Mouse (Mus musculus) forebrain, embryonic 16.5 days (tissue): ENCODE data around the gene A730061H03Rik. TPM values are rescaled to one million over a fixed set of nuclear protein-coding genes. Genes with fewer than 3 reads are reported as not detected.

ENCODE experiments used
- ATAC-seq: fragments of 200-750 bp; cut with Nextera tagmentation; 2 replicates; pipeline ENCODE4 v1.8.0; 2017; ENCODE audit warnings: mild to moderate bottlenecking, moderate library complexity
- H3K27ac ChIP-seq: fragments of 300-500 bp; sonication (generic); 2 replicates; pipeline ENCODE4 v1.5.1; 2014; ENCODE audit warnings: low read length, control low read depth
- H3K27me3 ChIP-seq: fragments of 300-500 bp; sonication (generic); replicated peaks from 2 replicates; pipeline ENCODE4 v1.6.1; 2014; ENCODE audit warnings: low read length; ENCODE audit not compliant: control insufficient read depth, insufficient read depth
- H3K36me3 ChIP-seq: fragments of 300-500 bp; sonication (generic); 2 replicates; pipeline ENCODE4 v1.6.1; 2014; ENCODE audit not compliant: control insufficient read depth, insufficient read depth
- H3K4me1 ChIP-seq: fragments of 300-500 bp; sonication (generic); replicated peaks from 2 replicates; pipeline ENCODE4 v1.6.1; 2014; ENCODE audit warnings: low read length; ENCODE audit not compliant: control insufficient read depth, insufficient read depth
- H3K4me2 ChIP-seq: fragments of 300-500 bp; sonication (generic); 2 replicates; pipeline ENCODE4 v1.6.1; 2014; ENCODE audit warnings: mild to moderate bottlenecking, low read length, control low read depth
- H3K4me3 ChIP-seq: fragments of 300-500 bp; sonication (generic); replicated peaks from 2 replicates; pipeline ENCODE4 v1.5.1; 2014; ENCODE audit warnings: mild to moderate bottlenecking, low read length, control low read depth
- H3K9ac ChIP-seq: fragments of 300-500 bp; sonication (generic); replicated peaks from 2 replicates; pipeline ENCODE4 v1.6.1; 2014; ENCODE audit warnings: low read depth, low read length, control low read depth
- H3K9me3 ChIP-seq: fragments of 300-500 bp; sonication (generic); 2 replicates; pipeline ENCODE4 v1.6.1; 2016; ENCODE audit warnings: low read length; ENCODE audit not compliant: control insufficient read depth
- WGBS: fragments of 180-500 bp; shearing (Covaris S2); extraction: QIAGEN DNeasy Blood & Tissue Kit; methylation state at CpG from one replicate; pipeline ENCODE4 v1.1.7; 2014; 5-methylcytosine and 5-hydroxymethylcytosine counted together
- polyA plus RNA-seq: library from polyadenylated mRNA; unstranded; fragments of >200 nt; fragmentation: Nextera tagmentation; extraction: Ambion mirVana; gene quantifications from 2 replicates; pipeline ENCODE4 v1.2.1, GENCODE M21; 2015

The A730061H03Rik gene
- polyA plus RNA-seq, 1 experiment from 2014 or later = 0.63 TPM

- ATAC-seq = no peak
- H3K27ac ChIP-seq = no peak overlapping the region
- H3K4me3 ChIP-seq = no peak overlapping the region
These were observed 15.5 kb upstream of the A730061H03Rik start for GRCm38 (mm10) chr14:55575711-55576110.

GRCm38 (mm10) chr14:55575302-55575701 lies 15.1 kb upstream of the A730061H03Rik start, which contains the start of gene Fitm1:
TSS of gene Fitm1 (plus strand) at chr14:55575617.
- WGBS = 80% methylated on average over 7 of the region's 8 CpGs
- H3K27me3 ChIP-seq = no peaks in the 10 kb centered on the region
- no peak within 1 kb of the TSS for H3K9ac ChIP-seq
- H3K9me3 ChIP-seq = no peaks in the 10 kb centered on the region
- no peak within 1 kb of the TSS for H3K4me2 ChIP-seq
- no peak within 1 kb of the TSS for H3K27ac ChIP-seq
- no peaks in the 10 kb centered on the region for H3K36me3 ChIP-seq
- H3K4me3 ChIP-seq = no peak within 1 kb of the TSS
- no peak for ATAC-seq
- peaks cover 15% of the 10 kb centered on the region for H3K4me1 ChIP-seq

More at GRCm38 (mm10) chr14:55575711-55576110, 15.5 kb upstream of the A730061H03Rik start:
- H3K36me3 ChIP-seq = no peaks in the 10 kb centered on the region
- no peak overlapping the region for H3K9ac ChIP-seq
- 86% methylated on average over 13 of the region's 13 CpGs for WGBS
- H3K4me1 ChIP-seq = peaks cover 15% of the 10 kb centered on the region
- H3K27me3 ChIP-seq = no peaks in the 10 kb centered on the region
- H3K4me2 ChIP-seq = no peak overlapping the region
- H3K9me3 ChIP-seq = no peaks in the 10 kb centered on the region

GRCm38 (mm10) chr14:55571760-55572159 lies 11.6 kb upstream of the A730061H03Rik start:
- H3K4me3 ChIP-seq = no peak overlapping the region
- H3K4me1 ChIP-seq = no peaks in the 10 kb centered on the region
- no peak overlapping the region for H3K4me2 ChIP-seq
- H3K27ac ChIP-seq = no peak overlapping the region
- H3K9ac ChIP-seq = no peak overlapping the region
- no peaks in the 10 kb centered on the region for H3K27me3 ChIP-seq
- no peaks in the 10 kb centered on the region for H3K9me3 ChIP-seq
- H3K36me3 ChIP-seq = peaks cover 22% of the 10 kb centered on the region
- no peak for ATAC-seq

GRCm38 (mm10) chr14:55570588-55570987 lies 10.4 kb upstream of the A730061H03Rik start:
- peaks cover 30% of the 10 kb centered on the region for H3K36me3 ChIP-seq
- H3K27ac ChIP-seq = no peak overlapping the region
- no peak overlapping the region for H3K9ac ChIP-seq
- ATAC-seq = no peak
- WGBS = 91% methylated on average over 2 of the region's 2 CpGs
- no peaks in the 10 kb centered on the region for H3K9me3 ChIP-seq
- no peak overlapping the region for H3K4me3 ChIP-seq
- no peak overlapping the region for H3K4me2 ChIP-seq
- H3K27me3 ChIP-seq = no peaks in the 10 kb centered on the region
- H3K4me1 ChIP-seq = no peaks in the 10 kb centered on the region

- WGBS = 90% methylated on average over 3 of the region's 3 CpGs
- Histone ChIP-seq H3K27ac (no peak overlapping the region), H3K4me3 (no peak overlapping the region), H3K4me1 (no peaks in the 10 kb centered on the region), H3K4me2 (no peak overlapping the region), H3K9ac (no peak overlapping the region), H3K36me3 (peaks cover 43% of the 10 kb centered on the region), H3K27me3 (no peaks in the 10 kb centered on the region), H3K9me3 (no peaks in the 10 kb centered on the region)
- no peak for ATAC-seq
These were observed 7.3 kb upstream of the A730061H03Rik start for GRCm38 (mm10) chr14:55567496-55567895.

GRCm38 (mm10) chr14:55565748-55566147 lies 5.5 kb upstream of the A730061H03Rik start:
- H3K4me3 ChIP-seq = no peak overlapping the region
- peaks cover 43% of the 10 kb centered on the region for H3K36me3 ChIP-seq
- 81% methylated on average over 3 of the region's 3 CpGs for WGBS
- no peak overlapping the region for H3K27ac ChIP-seq
- H3K4me1 ChIP-seq = peaks cover 13% of the 10 kb centered on the region
- ATAC-seq = no peak
- no peak overlapping the region for H3K4me2 ChIP-seq
- H3K9ac ChIP-seq = no peak overlapping the region
- H3K9me3 ChIP-seq = no peaks in the 10 kb centered on the region
- H3K27me3 ChIP-seq = no peaks in the 10 kb centered on the region

- Histone ChIP-seq H3K4me1 (peaks cover 15% of the 10 kb centered on the region), H3K27ac (no peak overlapping the region), H3K4me3 (no peak overlapping the region), H3K4me2 (no peak overlapping the region), H3K9ac (no peak overlapping the region), H3K9me3 (no peaks in the 10 kb centered on the region), H3K27me3 (no peaks in the 10 kb centered on the region), H3K36me3 (peaks cover 34% of the 10 kb centered on the region)
- no peak for ATAC-seq
- WGBS = 92% methylated on average over 11 of the region's 11 CpGs
These were observed 3.0 kb upstream of the A730061H03Rik start for GRCm38 (mm10) chr14:55563249-55563648.

- H3K27me3 ChIP-seq = no peaks in the 10 kb centered on the region
- WGBS = 89% methylated on average over 10 of the region's 10 CpGs
- peaks cover 15% of the 10 kb centered on the region for H3K4me1 ChIP-seq
- H3K9ac ChIP-seq = no peak overlapping the region
- no peaks in the 10 kb centered on the region for H3K9me3 ChIP-seq
- no peak overlapping the region for H3K4me2 ChIP-seq
- no peak for ATAC-seq
- peaks cover 22% of the 10 kb centered on the region for H3K36me3 ChIP-seq
- no peak overlapping the region for H3K4me3 ChIP-seq
- no peak overlapping the region for H3K27ac ChIP-seq
These were observed 1.7 kb upstream of the A730061H03Rik start for GRCm38 (mm10) chr14:55561860-55562259.

- H3K4me2 ChIP-seq = peak within 1 kb of the TSS; percentile 76
- peak within 1 kb of the TSS; percentile 77 for H3K4me3 ChIP-seq
- H3K27me3 ChIP-seq = no peaks in the 10 kb centered on the region
- peak within 1 kb of the TSS; percentile 99 for H3K27ac ChIP-seq
- peaks cover 15% of the 10 kb centered on the region for H3K4me1 ChIP-seq
- H3K9ac ChIP-seq = peak within 1 kb of the TSS; percentile 70
- no peaks in the 10 kb centered on the region for H3K9me3 ChIP-seq
- peaks cover 9% of the 10 kb centered on the region for H3K36me3 ChIP-seq
- peak; percentile 77 for ATAC-seq
- WGBS = under 1% methylated on average over 27 of the region's 27 CpGs
These were observed 406 bp downstream of the A730061H03Rik start, which contains the start of gene Dcaf11 for GRCm38 (mm10) chr14:55559799-55560201. TSS of gene Dcaf11 (plus strand) at chr14:55560006.
